Mouse (Mus musculus): ENCODE measurements around the gene Olfr1110.
"Not testable (repeated sequence)": the region's sequence is repeated elsewhere in the genome, so short reads cannot be mapped to it uniquely, and the experiment has no call there.

The Olfr1110 gene

GRCm38 (mm10) chr2:87140200-87140599, at the start of gene Olfr1110:
Gene Olfr1110 (minus strand): TSS chr2:87140300.
- DNase-seq (ENCODE audit: low spot score in 2 of 2): no peak

GRCm38 (mm10) chr2:87187498-87187897, 47.4 kb upstream of the Olfr1110 start, which contains the start of gene Olfr1112:
Gene Olfr1112 (plus strand): TSS chr2:87187798.
- no peak for DNase-seq (ENCODE audit: low spot score in 2 of 2)

GRCm38 (mm10) chr2:87167731-87168130, 27.6 kb upstream of the Olfr1110 start:
- DNase-seq (ENCODE audit: low spot score in 2 of 2): not testable (repeated sequence)

GRCm38 (mm10) chr2:87152524-87152923, 12.4 kb upstream of the Olfr1110 start, which contains the start of gene Olfr1111:
Gene Olfr1111 (minus strand): TSS chr2:87152624.
- no peak for DNase-seq (ENCODE audit: low spot score in 2 of 2)

- DNase-seq (ENCODE audit: low spot score in 2 of 2): no peak
These were observed 25.6 kb downstream of the Olfr1110 start, which contains the start of gene Olfr259 for GRCm38 (mm10) chr2:87114467-87114866. Gene Olfr259 (minus strand): TSS chr2:87114567.

GRCm38 (mm10) chr2:87095908-87096307, 44.2 kb downstream of the Olfr1110 start, which contains the start of gene Olfr1109:
Gene Olfr1109 (minus strand): TSS chr2:87096008.
- DNase-seq (ENCODE audit: low spot score in 2 of 2): no peak

Measured in thymus, postnatal 10 days (tissue).